Mouse (Mus musculus) lung, adult 18-20 months (tissue): Measurements from ENCODE around the gene Hist1h2aa.
A peak's percentile ranks its signal among the peaks of the same experiment; 100 is the strongest.

Experiments used
- DNase-seq, 2 experiments: peaks; one replicate each; pipeline ENCODE4 v3.0.0; 2022; ENCODE audit warnings: mixed read lengths in 2 of 2

The Hist1h2aa gene

GRCm38 (mm10) chr13:23934211-23934520 is at the start of gene Hist1h2aa:
Gene Hist1h2aa, plus strand, starts transcription at chr13:23934462.
- no peak for DNase-seq

- DNase-seq: no peak
Observed at GRCm38 (mm10) chr13:23885540-23885939, 48.7 kb upstream of the Hist1h2aa start.

GRCm38 (mm10) chr13:23887026-23887725 is 47.1 kb upstream of the Hist1h2aa start:
- no peak for DNase-seq

- DNase-seq: no peak
Observed at GRCm38 (mm10) chr13:23889011-23889605, 45.2 kb upstream of the Hist1h2aa start.

GRCm38 (mm10) chr13:23892592-23893268 is 41.5 kb upstream of the Hist1h2aa start:
- DNase-seq: no peak

GRCm38 (mm10) chr13:23893269-23893593 is 41.0 kb upstream of the Hist1h2aa start:
- no peak for DNase-seq

- DNase-seq: no peak
Observed at GRCm38 (mm10) chr13:23898242-23898641, 36.0 kb upstream of the Hist1h2aa start.

GRCm38 (mm10) chr13:23906906-23907305 is 27.4 kb upstream of the Hist1h2aa start:
- DNase-seq: no peak

- DNase-seq: no peak
Observed at GRCm38 (mm10) chr13:23910121-23910520, 24.1 kb upstream of the Hist1h2aa start.

- DNase-seq: no peak
Observed at GRCm38 (mm10) chr13:23911335-23911734, 22.9 kb upstream of the Hist1h2aa start.

- peak in 1 of 2 experiments; percentile 10 for DNase-seq
Observed at GRCm38 (mm10) chr13:23913791-23914306, 20.4 kb upstream of the Hist1h2aa start.

GRCm38 (mm10) chr13:23914376-23915167 is 19.7 kb upstream of the Hist1h2aa start, which contains the start of gene Slc17a4:
Gene Slc17a4, minus strand, starts transcription at chr13:23915009.
- DNase-seq: no peak

- DNase-seq: no peak
Observed at GRCm38 (mm10) chr13:23916132-23916531, 18.1 kb upstream of the Hist1h2aa start.

GRCm38 (mm10) chr13:23917674-23918073 is 16.6 kb upstream of the Hist1h2aa start:
- no peak for DNase-seq

- no peak for DNase-seq
Observed at GRCm38 (mm10) chr13:23925792-23926191, 8.5 kb upstream of the Hist1h2aa start.

GRCm38 (mm10) chr13:23928637-23929036 is 5.6 kb upstream of the Hist1h2aa start:
- DNase-seq: peak in 1 of 2 experiments; percentile 41

- DNase-seq: no peak
Observed at GRCm38 (mm10) chr13:23930461-23930860, 3.8 kb upstream of the Hist1h2aa start.

- DNase-seq: peak in 1 of 2 experiments; percentile 11
Observed at GRCm38 (mm10) chr13:23930904-23931303, 3.4 kb upstream of the Hist1h2aa start.

- no peak for DNase-seq
Observed at GRCm38 (mm10) chr13:23933421-23934210, 646 bp upstream of the Hist1h2aa start, which contains the start of gene Hist1h2ba. Gene Hist1h2ba, minus strand, starts transcription at chr13:23934156.

- DNase-seq: no peak
Observed at GRCm38 (mm10) chr13:23938699-23939098, 4.4 kb downstream of the Hist1h2aa start.

GRCm38 (mm10) chr13:23940291-23940690 is 6.0 kb downstream of the Hist1h2aa start:
- DNase-seq: peak in 1 of 2 experiments; percentile 7

- DNase-seq: no peak
Observed at GRCm38 (mm10) chr13:23942861-23943260, 8.6 kb downstream of the Hist1h2aa start.
